Mouse (Mus musculus) liver, postnatal 0 days (tissue): ENCODE results near the gene Cd6.

ENCODE experiments used
- CTCF ChIP-seq: sonication (generic); IDR thresholded peaks from 2 replicates; pipeline ENCODE4 v1.5.1; 2016; ENCODE audit warnings: antibody characterized with exemption, low read depth
- EP300 ChIP-seq: IDR thresholded peaks from 2 replicates; pipeline ENCODE4 v1.6.1; 2016; ENCODE audit warnings: antibody characterized with exemption, low read depth, mild to moderate bottlenecking

- TF ChIP-seq CTCF (no peak), EP300 (no peak)
Measured at GRCm38 (mm10) chr19:10829436-10830175, at the start of gene Cd6.
